In genomic region chr10:84531576-84531975, GRCm38 (mm10) we compare ENCODE assay signal across 8 mouse cellular contexts. TPM values are rescaled to one million over a fixed set of nuclear protein-coding genes. Genes with fewer than 3 reads are reported as not detected.
DNase-seq lines count a peak whose midpoint lies in the region; ATAC-seq and TF ChIP-seq lines count a peak whose summit lies in the region.

No protein-coding gene starts in this region.

- no peak overlapping the region for H3K27ac ChIP-seq in heart, embryonic 11.5 days (ENCODE audit: low read depth, low read length)
- H3K27ac ChIP-seq in bone marrow, adult 2 months (ENCODE audit: control insufficient read depth, insufficient read depth, low read depth, low read length, poor library complexity) = no peak overlapping the region; the same call in 1 of the 2 replicates
- H3K27ac ChIP-seq in hindbrain, embryonic 13.5 days = peak overlapping the region; percentile 48; the same call in 1 of the 2 replicates
- H3K27ac ChIP-seq in midbrain, embryonic 10.5 days (replicated peaks) = peak overlapping the region; percentile 99

- peaks cover 11% of the 10 kb centered on the region for H3K36me3 ChIP-seq in heart, embryonic 11.5 days (ENCODE audit: control insufficient read depth, insufficient read depth, low read length)
- H3K36me3 ChIP-seq in hindbrain, embryonic 13.5 days = peaks cover 26% of the 10 kb centered on the region
- H3K36me3 ChIP-seq in midbrain, embryonic 10.5 days = peaks cover 54% of the 10 kb centered on the region

- no peaks in the 10 kb centered on the region for H3K9me3 ChIP-seq in heart, embryonic 11.5 days (replicated peaks; ENCODE audit: control insufficient read depth, low read length)
- no peaks in the 10 kb centered on the region for H3K9me3 ChIP-seq in hindbrain, embryonic 13.5 days
- H3K9me3 ChIP-seq in midbrain, embryonic 10.5 days (replicated peaks) = no peaks in the 10 kb centered on the region

- peak overlapping the region; percentile 97; the same call in 1 of the 2 replicates for H3K9ac ChIP-seq in heart, embryonic 11.5 days (ENCODE audit: low read depth, low read length)
- peak overlapping the region; percentile 96 for H3K9ac ChIP-seq in hindbrain, embryonic 13.5 days

- DNase-seq in heart, postnatal 4 days = no peak
- DNase-seq in midbrain, embryonic 10.5 days (ENCODE audit: low spot score) = no peak
- DNase-seq in frontal cortex, adult 2 months (ENCODE audit: extremely low spot score in 1 of 2, low spot score in 1 of 2) = no peak
- no peak for DNase-seq in frontal cortex, postnatal 10 days (ENCODE audit: low spot score in 2 of 2)
- DNase-seq in left cerebral cortex, adult 11 months (ENCODE audit: low spot score) = no peak

- no peaks in the 10 kb centered on the region for H3K27me3 ChIP-seq in heart, embryonic 11.5 days (ENCODE audit: control insufficient read depth, insufficient read depth, low read length)
- H3K27me3 ChIP-seq in hindbrain, embryonic 13.5 days = no peaks in the 10 kb centered on the region
- no peaks in the 10 kb centered on the region for H3K27me3 ChIP-seq in midbrain, embryonic 10.5 days (ENCODE audit: low read depth, poor library complexity, severe bottlenecking)

- WGBS in heart, embryonic 11.5 days (ENCODE audit: insufficient replicate concordance) = 85% methylated on average over 4 of the region's 4 CpGs
- whole genome bisulfite sequencing in bone marrow, adult 2 months = 71% methylated on average over 4 of the region's 4 CpGs
- WGBS in hindbrain, embryonic 13.5 days = 80% methylated on average over 4 of the region's 4 CpGs
- 84% methylated on average over 4 of the region's 4 CpGs for WGBS in midbrain, embryonic 10.5 days

- peak overlapping the region; percentile 76 for H3K4me2 ChIP-seq in heart, embryonic 11.5 days
- peak overlapping the region; percentile 78 for H3K4me2 ChIP-seq in hindbrain, embryonic 13.5 days

- H3K4me3 ChIP-seq in heart, embryonic 11.5 days (ENCODE audit: low read depth, low read length) = peak overlapping the region; percentile 88; the same call in 1 of the 2 replicates
- peak overlapping the region; percentile 68 for H3K4me3 ChIP-seq in bone marrow, adult 2 months (replicated peaks; ENCODE audit: control insufficient read depth, low read depth, low read length)
- H3K4me3 ChIP-seq in hindbrain, embryonic 13.5 days = peak overlapping the region; percentile 91
- H3K4me3 ChIP-seq in midbrain, embryonic 10.5 days = peak overlapping the region; percentile 96

- no peak for ATAC-seq in heart, embryonic 11.5 days (replicated peaks; ENCODE audit: insufficient number of reproducible peaks, low FRiP score, low TSS enrichment)
- no peak for ATAC-seq in hindbrain, embryonic 13.5 days (ENCODE audit: low FRiP score)

- no peak for TF ChIP-seq CTCF in bone marrow, adult 2 months (IDR thresholded peaks at IDR 0.05; ENCODE audit: control insufficient read depth, insufficient read depth, low read length)

- TF ChIP-seq POLR2A in bone marrow, adult 2 months (IDR thresholded peaks at IDR 0.05; ENCODE audit: borderline replicate concordance, control insufficient read depth, low read depth, low read length) = no peak

- H3K4me1 ChIP-seq in heart, embryonic 11.5 days (ENCODE audit: control insufficient read depth, insufficient read depth, low read length) = peaks cover 29% of the 10 kb centered on the region
- peaks cover 9% of the 10 kb centered on the region for H3K4me1 ChIP-seq in bone marrow, adult 2 months (ENCODE audit: control insufficient read depth, insufficient read depth, low read length)
- peaks cover 54% of the 10 kb centered on the region for H3K4me1 ChIP-seq in hindbrain, embryonic 13.5 days (replicated peaks)
- H3K4me1 ChIP-seq in midbrain, embryonic 10.5 days = peaks cover 73% of the 10 kb centered on the region

RNA-seq across cellular contexts. Expression of gene Ckap4, which starts 2.3 kb away (rescaled TPM):
- polyA plus RNA-seq in heart, embryonic 11.5 days (2014; fragmentation: Nextera tagmentation; extraction: Ambion mirVana) = 103 and 113 TPM in 2 replicates
- total RNA-seq in heart, postnatal 4 days (2021) = 100 to 1,000 TPM; 111 to 115 TPM
- 12.5 and 27.6 TPM in 2 replicates for polyA plus RNA-seq in bone marrow, adult 2 months (2011; ENCODE audit: insufficient read depth, insufficient read length, low replicate concordance, missing spikeins)
- polyA plus RNA-seq in hindbrain, embryonic 13.5 days (2015; fragmentation: Nextera tagmentation; extraction: Ambion mirVana) = 56.4 and 59.9 TPM in 2 replicates
- polyA plus RNA-seq in midbrain, embryonic 10.5 days (2016; fragmentation: Nextera tagmentation; extraction: Ambion mirVana) = 66.1 and 69.7 TPM in 2 replicates
- 14.2 and 15.8 TPM in 2 replicates for polyA plus RNA-seq in frontal cortex, adult 2 months (2012; rRNA removed)

RNA-seq across cellular contexts. Expression of gene Tcp11l2, which starts 44.9 kb away (rescaled TPM):
- polyA plus RNA-seq in heart, embryonic 11.5 days (2014; fragmentation: Nextera tagmentation; extraction: Ambion mirVana) = 15.2 and 16.6 TPM in 2 replicates
- total RNA-seq in heart, postnatal 4 days (2021) = 10 to 100 TPM; 26.4 to 33.4 TPM
- 35.7 and 37.2 TPM in 2 replicates for polyA plus RNA-seq in bone marrow, adult 2 months (2011; ENCODE audit: insufficient read depth, insufficient read length, low replicate concordance, missing spikeins)
- 24.0 and 25.5 TPM in 2 replicates for polyA plus RNA-seq in hindbrain, embryonic 13.5 days (2015; fragmentation: Nextera tagmentation; extraction: Ambion mirVana)
- 2.8 and 5.8 TPM in 2 replicates for polyA plus RNA-seq in midbrain, embryonic 10.5 days (2016; fragmentation: Nextera tagmentation; extraction: Ambion mirVana)
- polyA plus RNA-seq in frontal cortex, adult 2 months (2012; rRNA removed) = 39.3 and 40.2 TPM in 2 replicates

Comparison
In these comparisons a context has a peak if more than half of its experiments do, and no peak if none do; other contexts are left out.
1. H3K27ac ChIP-seq: peak in hindbrain, embryonic 13.5 days (single experiment) and midbrain, embryonic 10.5 days (single experiment); none in heart, embryonic 11.5 days (single experiment) and bone marrow, adult 2 months (single experiment).
2. Peak in every context shown above with its lines, with median percentiles within 50 percentile points of each other: H3K4me3 ChIP-seq.